Mouse (Mus musculus): Measurements from ENCODE around the gene Slc16a13. TPM values are rescaled to one million over a fixed set of nuclear protein-coding genes. Genes with fewer than 3 reads are reported as not detected.
"Not testable (repeated sequence)": the region's sequence is repeated elsewhere in the genome, so short reads cannot be mapped to it uniquely, and the experiment has no call there.

The Slc16a13 gene
- total RNA-seq, 2 experiments from 2014 or later = 4.2 to 4.8 TPM

GRCm38 (mm10) chr11:70179401-70179800, 41.5 kb downstream of the Slc16a13 start:
- intact Hi-C loops (cut with DNase I) = no loop called here
- no peak for DNase-seq (ENCODE audit: low spot score)

GRCm38 (mm10) chr11:70178756-70179155, 42.1 kb downstream of the Slc16a13 start:
- no peak for DNase-seq (ENCODE audit: low spot score)
- intact Hi-C loops (cut with DNase I) = no loop called here

GRCm38 (mm10) chr11:70178311-70178710, 42.6 kb downstream of the Slc16a13 start:
- no peak for DNase-seq (ENCODE audit: low spot score)
- intact Hi-C loops (cut with DNase I) = no loop called here

GRCm38 (mm10) chr11:70177647-70178046, 43.2 kb downstream of the Slc16a13 start:
- intact Hi-C loops (cut with DNase I) = no loop called here
- no peak for DNase-seq (ENCODE audit: low spot score)

- intact Hi-C loops (cut with DNase I) = no loop called here
- DNase-seq (ENCODE audit: low spot score) = no peak
Observed at GRCm38 (mm10) chr11:70174491-70174890, 46.4 kb downstream of the Slc16a13 start.

GRCm38 (mm10) chr11:70172298-70172697, 48.6 kb downstream of the Slc16a13 start:
- no peak for DNase-seq (ENCODE audit: low spot score)
- intact Hi-C loops (cut with DNase I) = no loop called here

GRCm38 (mm10) chr11:70171847-70172246, 49.0 kb downstream of the Slc16a13 start:
- intact Hi-C loops (cut with DNase I) = no loop called here
- DNase-seq (ENCODE audit: low spot score) = no peak

- intact Hi-C loops (cut with DNase I) = no loop called here
Observed at GRCm38 (mm10) chr11:70171181-70171580, 49.7 kb downstream of the Slc16a13 start.

GRCm38 (mm10) chr11:70170291-70170690, 50.6 kb downstream of the Slc16a13 start:
- intact Hi-C loops (cut with DNase I) = no loop called here
- no peak for DNase-seq (ENCODE audit: low spot score)

More at GRCm38 (mm10) chr11:70171181-70171580, 49.7 kb downstream of the Slc16a13 start:
- no peak for DNase-seq (ENCODE audit: low spot score)

- intact Hi-C loops (cut with DNase I); DNase-seq (ENCODE audit: low spot score): not testable (repeated sequence)
Observed at GRCm38 (mm10) chr11:70169471-70169870, 51.4 kb downstream of the Slc16a13 start.

- no peak for DNase-seq (ENCODE audit: low spot score)
- intact Hi-C loops (cut with DNase I) = no loop called here
Observed at GRCm38 (mm10) chr11:70168136-70168535, 52.7 kb downstream of the Slc16a13 start.

Small RNA genes lying within 50 kb of the gene (microRNA-seq; reads per million reads assigned to microRNA genes)
- 2,067 reads per million, percentile 84 among the genes with 10 or more reads in this experiment for gene Mir195a
- not detected for gene Mir497
- not detected for gene Mir497b

Other genes with a start within 250 kb of the Slc16a13 start
- 100 to 1,000 TPM; 149 to 180 TPM for gene Ctdnep1, start 239.9 kb downstream of the Slc16a13 start, total RNA-seq (2021)
- 10 to 100 TPM; 48.3 to 51.5 TPM for gene Elp5, start 238.5 kb downstream of the Slc16a13 start, total RNA-seq (2021)
- gene Gabarap, start 229.9 kb downstream of the Slc16a13 start, total RNA-seq (2021) = 100 to 1,000 TPM; 274 to 291 TPM
- 10 to 100 TPM; 22.6 to 25.3 TPM for gene Phf23, start 225.3 kb downstream of the Slc16a13 start, total RNA-seq (2021)
- 1 to 10 TPM; 3.9 to 5.2 TPM for gene Dvl2, start 220.5 kb downstream of the Slc16a13 start, total RNA-seq (2021)
- 1,000 to 10,000 TPM; 1,206 to 1,290 TPM for gene Acadvl, start 205.7 kb downstream of the Slc16a13 start, total RNA-seq (2021)
- 1 to 10 TPM; 6.6 to 8.1 TPM for gene Dlg4, start 204.1 kb downstream of the Slc16a13 start, total RNA-seq (2021)
- gene Asgr1, start 167.0 kb downstream of the Slc16a13 start, total RNA-seq (2021) = not detected
- not detected for gene Asgr2, start 128.4 kb downstream of the Slc16a13 start, total RNA-seq (2021)
- 1 to 10 TPM; 4.3 to 4.4 TPM for gene Mgl2, start 90.7 kb downstream of the Slc16a13 start, total RNA-seq (2021)
- 1 to 10 TPM; 2.0 to 2.3 TPM for gene Clec10a, start 64.9 kb downstream of the Slc16a13 start, total RNA-seq (2021)
- gene Slc16a11, start 8.3 kb downstream of the Slc16a13 start, total RNA-seq (2021) = under 1 TPM in 1 of 2 experiments, not detected in 1; 0.45 TPM
- gene Bcl6b, start 8.7 kb upstream of the Slc16a13 start, total RNA-seq (2021) = 10 to 100 TPM; 20.0 to 22.3 TPM
- 10 to 100 TPM; 31.4 to 36.7 TPM for gene 0610010K14Rik, start 16.9 kb upstream of the Slc16a13 start, total RNA-seq (2021)
- gene Gm21988, start 18.8 kb upstream of the Slc16a13 start, total RNA-seq (2021) = 1 to 10 TPM; 2.1 to 2.3 TPM
- 100 to 1,000 TPM in 1 of 2 experiments, 10 to 100 TPM in 1; 87.9 to 103 TPM for gene Rnasek, start 18.8 kb upstream of the Slc16a13 start, total RNA-seq (2021)
- 1 to 10 TPM; 3.1 to 3.7 TPM for gene Alox12, start 34.3 kb upstream of the Slc16a13 start, total RNA-seq (2021)
- under 1 TPM in 1 of 2 experiments, not detected in 1; 0.14 TPM for gene Alox12e, start 101.6 kb upstream of the Slc16a13 start, total RNA-seq (2021)
- gene Alox15, start 131.0 kb upstream of the Slc16a13 start, total RNA-seq (2021) = 1 to 10 TPM; 4.8 to 5.4 TPM
- 10 to 100 TPM; 17.9 to 21.1 TPM for gene Pelp1, start 189.0 kb upstream of the Slc16a13 start, total RNA-seq (2021)
- 10 to 100 TPM in 1 of 2 experiments, 1 to 10 TPM in 1; 9.0 to 11.6 TPM for gene Arrb2, start 211.6 kb upstream of the Slc16a13 start, total RNA-seq (2021)
- 1 to 10 TPM; 7.5 to 8.2 TPM for gene Med11, start 230.9 kb upstream of the Slc16a13 start, total RNA-seq (2021)
- 1 to 10 TPM; 2.3 to 2.7 TPM for gene Zmynd15, start 238.4 kb upstream of the Slc16a13 start, total RNA-seq (2021)
- gene Cxcl16, start 238.9 kb upstream of the Slc16a13 start, total RNA-seq (2021) = 1 to 10 TPM; 8.4 to 9.4 TPM

Measured in heart, postnatal 25 days (tissue).